Mouse (Mus musculus) olfactory bulb, adult 2 months (tissue): Measurements from ENCODE around the gene Apcs.

Experiments
- CTCF ChIP-seq: fragments of 200-500 bp; IDR thresholded peaks from 2 replicates; pipeline ENCODE4 v1.5.1; 2012; ENCODE audit warnings: low read depth, mild to moderate bottlenecking, low read length, moderate library complexity; ENCODE audit not compliant: insufficient read depth
- POLR2A ChIP-seq: fragments of 200-500 bp; IDR thresholded peaks from 2 replicates; pipeline ENCODE4 v1.6.1; 2012; ENCODE audit warnings: mild to moderate bottlenecking, low read depth, low read length, moderate library complexity; ENCODE audit not compliant: insufficient read depth

DNA sequence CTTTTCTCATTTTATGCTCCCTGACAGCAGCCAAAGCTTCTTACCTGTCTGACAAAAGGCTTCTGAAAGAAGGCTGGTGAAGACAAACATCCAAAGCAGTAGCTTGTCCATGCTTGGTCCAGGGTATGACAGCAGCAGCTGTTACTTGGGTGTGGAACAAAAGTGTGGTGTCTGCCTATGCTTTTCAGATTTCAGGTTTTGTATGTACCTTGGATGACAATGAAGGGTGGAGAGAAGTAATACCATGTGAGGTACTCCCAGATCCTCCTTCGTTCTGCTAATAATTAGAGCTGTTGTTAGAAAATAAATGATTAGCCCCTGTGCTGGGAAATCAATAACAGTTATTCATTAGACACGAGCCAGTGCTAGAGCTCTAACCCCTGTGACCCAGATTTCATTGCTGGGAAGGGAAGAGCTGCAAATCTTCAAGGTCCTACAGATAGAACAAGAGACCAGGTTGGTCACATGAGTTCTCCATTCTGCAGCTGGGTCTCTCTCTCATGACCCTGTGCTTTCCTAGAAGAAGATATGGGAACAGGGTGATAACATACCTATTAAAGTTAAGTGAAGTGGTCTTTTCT is at the start of gene Apcs:
- TF ChIP-seq CTCF, result no peak
- TF ChIP-seq POLR2A, result no peak
